Mouse (Mus musculus) brown adipose tissue, adult 24 weeks (tissue): Measurements from ENCODE around the gene Angptl1. TPM values are rescaled to one million over a fixed set of nuclear protein-coding genes. Genes with fewer than 3 reads are reported as not detected.

Experiments
- H3K27ac ChIP-seq: fragments of 200-500 bp; replicated peaks from 2 replicates; pipeline ENCODE4 v1.5.1; 2012; ENCODE audit warnings: low read depth, mild to moderate bottlenecking, low read length
- H3K4me1 ChIP-seq: fragments of 200-500 bp; 2 replicates; pipeline ENCODE4 v1.6.1; 2012; ENCODE audit warnings: low read length, mixed read lengths; ENCODE audit not compliant: control insufficient read depth, insufficient read depth, insufficient read length
- H3K4me3 ChIP-seq: fragments of 200-500 bp; 2 replicates; pipeline ENCODE4 v1.5.1; 2012; ENCODE audit warnings: low read depth, mild to moderate bottlenecking, low read length, moderate library complexity; ENCODE audit not compliant: insufficient read depth
- polyA plus RNA-seq: library from polyadenylated mRNA; stranded (reverse); fragments of >200 nt; gene quantifications from 2 replicates; pipeline ENCODE4 v1.2.4, GENCODE M21; 2012; ENCODE audit not compliant: missing spikeins, insufficient read depth, insufficient read length

The Angptl1 gene
- polyA plus RNA-seq, 1 experiment = 11.2 TPM

- Histone ChIP-seq H3K4me1 (no peaks in the 10 kb centered on the region), H3K27ac (no peak overlapping the region), H3K4me3 (no peak overlapping the region)
These were observed 20.8 kb downstream of the Angptl1 start for GRCm38 (mm10) chr1:156859156-156859555.

DNA sequence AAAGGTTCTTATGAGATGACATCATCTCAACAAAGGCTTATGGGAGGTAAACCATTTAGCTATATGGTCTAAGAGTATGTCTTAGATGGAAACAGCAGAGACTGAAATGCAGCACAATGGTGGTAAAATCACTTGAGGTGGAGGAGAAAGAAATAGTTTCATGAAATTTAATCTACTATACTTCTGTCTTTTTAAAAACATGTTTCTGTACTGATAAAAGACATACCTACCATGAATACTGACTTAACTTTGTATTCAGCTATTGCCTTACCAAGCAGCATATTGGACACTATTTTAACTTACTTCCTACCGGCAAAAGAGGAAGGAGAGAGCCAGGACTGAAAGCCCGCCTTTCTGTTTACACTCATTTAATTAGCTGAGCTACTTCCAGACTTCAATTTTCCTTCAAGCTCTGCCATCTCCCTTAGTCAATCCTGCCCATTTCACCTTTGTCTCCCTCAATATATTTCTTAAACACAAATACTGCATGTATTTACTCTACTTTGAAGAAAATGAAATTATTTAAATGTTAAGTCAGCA, 21.4 kb downstream of the Angptl1 start:
- H3K4me3 ChIP-seq = no peak overlapping the region
- no peak overlapping the region for H3K27ac ChIP-seq
- no peaks in the 10 kb centered on the region for H3K4me1 ChIP-seq

DNA sequence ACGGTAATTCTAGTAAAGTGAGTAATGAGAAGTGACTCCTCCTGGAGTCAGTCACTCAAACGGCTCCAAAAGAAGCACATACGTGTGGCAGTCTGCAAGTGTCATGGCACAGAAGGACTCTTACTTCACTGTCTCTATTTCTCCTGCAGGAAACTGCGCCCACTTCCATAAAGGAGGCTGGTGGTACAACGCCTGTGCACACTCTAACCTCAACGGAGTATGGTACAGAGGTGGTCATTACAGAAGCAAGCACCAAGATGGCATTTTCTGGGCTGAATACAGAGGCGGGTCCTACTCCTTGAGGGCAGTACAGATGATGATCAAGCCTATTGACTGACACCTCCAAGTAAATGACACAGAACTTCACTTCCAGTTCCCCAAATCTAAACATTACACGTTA, 21.9 kb downstream of the Angptl1 start:
- Histone ChIP-seq H3K4me3 (no peak overlapping the region), H3K4me1 (no peaks in the 10 kb centered on the region), H3K27ac (no peak overlapping the region)

GRCm38 (mm10) chr1:156861475-156862043, 23.2 kb downstream of the Angptl1 start:
- H3K27ac ChIP-seq = no peak overlapping the region
- H3K4me1 ChIP-seq = no peaks in the 10 kb centered on the region
- no peak overlapping the region for H3K4me3 ChIP-seq

- H3K27ac ChIP-seq = no peak overlapping the region
- H3K4me3 ChIP-seq = no peak overlapping the region
These were observed 25.4 kb downstream of the Angptl1 start for GRCm38 (mm10) chr1:156863726-156864125.

GRCm38 (mm10) chr1:156864240-156864639, 25.9 kb downstream of the Angptl1 start:
- Histone ChIP-seq H3K27ac (no peak overlapping the region), H3K4me1 (no peaks in the 10 kb centered on the region), H3K4me3 (no peak overlapping the region)

More at GRCm38 (mm10) chr1:156863726-156864125, 25.4 kb downstream of the Angptl1 start:
- H3K4me1 ChIP-seq = no peaks in the 10 kb centered on the region

GRCm38 (mm10) chr1:156870028-156870427, 31.7 kb downstream of the Angptl1 start:
- Histone ChIP-seq H3K27ac (no peak overlapping the region), H3K4me3 (no peak overlapping the region), H3K4me1 (no peaks in the 10 kb centered on the region)

GRCm38 (mm10) chr1:156870616-156871015, 32.3 kb downstream of the Angptl1 start:
- Histone ChIP-seq H3K4me3 (no peak overlapping the region), H3K4me1 (no peaks in the 10 kb centered on the region), H3K27ac (no peak overlapping the region)

DNA sequence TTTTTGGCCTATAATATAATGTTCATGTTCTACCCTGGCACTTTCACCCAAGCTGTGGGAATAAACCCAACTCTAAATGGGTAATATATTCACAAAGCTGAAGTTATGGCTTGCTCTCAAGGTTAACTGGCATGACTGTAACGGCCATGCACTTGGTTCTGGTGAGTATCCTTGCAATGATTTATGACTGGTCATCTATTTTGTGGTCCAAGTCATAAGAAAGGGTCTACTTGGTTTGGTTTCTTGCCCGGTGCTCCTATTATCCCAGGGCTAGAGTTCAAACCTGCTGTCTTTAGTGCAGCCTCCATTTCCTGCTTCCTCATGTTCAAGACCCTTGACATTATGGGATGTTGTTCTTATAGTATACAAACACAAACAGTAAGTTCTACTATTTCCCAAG, 46.4 kb downstream of the Angptl1 start:
- Histone ChIP-seq H3K4me1 (no peaks in the 10 kb centered on the region), H3K4me3 (no peak overlapping the region), H3K27ac (no peak overlapping the region)

- Histone ChIP-seq H3K4me1 (no peaks in the 10 kb centered on the region), H3K27ac (no peak overlapping the region)
These were observed 47.5 kb downstream of the Angptl1 start for GRCm38 (mm10) chr1:156885879-156886278.

GRCm38 (mm10) chr1:156888830-156889229, 50.5 kb downstream of the Angptl1 start:
- no peak overlapping the region for H3K27ac ChIP-seq
- H3K4me3 ChIP-seq = no peak overlapping the region
- no peaks in the 10 kb centered on the region for H3K4me1 ChIP-seq

More at GRCm38 (mm10) chr1:156885879-156886278, 47.5 kb downstream of the Angptl1 start:
- no peak overlapping the region for H3K4me3 ChIP-seq

- no peak overlapping the region for H3K4me3 ChIP-seq
- no peak overlapping the region for H3K27ac ChIP-seq
- no peaks in the 10 kb centered on the region for H3K4me1 ChIP-seq
These were observed 53.2 kb downstream of the Angptl1 start for GRCm38 (mm10) chr1:156891561-156891960.

GRCm38 (mm10) chr1:156901689-156902088, 63.3 kb downstream of the Angptl1 start:
- H3K4me3 ChIP-seq = no peak overlapping the region
- peaks cover 2% of the 10 kb centered on the region; the same call in 1 of the 2 replicates for H3K4me1 ChIP-seq
- H3K27ac ChIP-seq = no peak overlapping the region

DNA sequence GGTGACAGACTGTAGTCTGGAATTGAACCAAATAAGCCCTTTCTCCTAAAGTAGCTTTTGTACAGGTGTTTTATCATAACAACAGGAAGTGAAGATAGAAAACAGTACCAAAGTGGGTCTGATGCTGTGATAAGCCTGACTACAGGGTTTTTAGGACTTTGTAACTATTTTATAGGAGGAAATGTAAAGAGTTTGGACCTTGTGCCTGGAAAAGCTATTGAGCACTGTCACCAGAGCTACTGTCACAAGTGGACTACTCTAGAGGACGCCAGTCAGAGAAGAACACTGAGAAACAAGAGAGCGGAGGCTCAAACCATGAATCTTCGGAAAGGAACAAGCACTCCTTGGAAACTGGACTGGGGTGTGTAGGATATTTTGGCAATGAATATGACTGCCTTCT, 65.5 kb downstream of the Angptl1 start:
- peaks cover 2% of the 10 kb centered on the region; the same call in 1 of the 2 replicates for H3K4me1 ChIP-seq
- no peak overlapping the region for H3K27ac ChIP-seq
- H3K4me3 ChIP-seq = no peak overlapping the region

DNA sequence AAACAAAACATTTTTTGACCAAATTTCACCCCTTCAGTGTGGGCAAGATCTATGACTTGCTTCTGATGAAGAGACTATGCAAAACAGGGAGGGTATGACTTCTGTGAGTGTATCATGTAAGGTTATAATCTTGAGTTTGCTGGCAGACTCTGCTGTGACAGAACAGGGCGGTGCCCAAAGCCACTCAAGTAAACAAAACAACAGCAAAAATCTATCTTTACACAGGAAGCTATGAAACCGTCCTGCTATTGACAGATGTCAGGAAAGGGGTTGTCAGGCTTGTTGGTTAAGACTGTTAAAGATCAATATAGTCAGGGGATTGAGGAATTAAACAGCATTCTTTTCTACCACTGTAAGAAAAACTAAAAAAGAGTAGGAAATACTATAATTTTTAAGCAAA, 67.3 kb downstream of the Angptl1 start:
- H3K4me3 ChIP-seq = no peak overlapping the region
- no peak overlapping the region for H3K27ac ChIP-seq
- H3K4me1 ChIP-seq = peaks cover 2% of the 10 kb centered on the region; the same call in 1 of the 2 replicates

GRCm38 (mm10) chr1:156909265-156909664, 70.9 kb downstream of the Angptl1 start:
- Histone ChIP-seq H3K4me1 (peaks cover 2% of the 10 kb centered on the region; the same call in 1 of the 2 replicates), H3K4me3 (no peak overlapping the region), H3K27ac (no peak overlapping the region)
